Comparison of ENCODE assay signal across 23 mouse cellular contexts in the genomic region with DNA sequence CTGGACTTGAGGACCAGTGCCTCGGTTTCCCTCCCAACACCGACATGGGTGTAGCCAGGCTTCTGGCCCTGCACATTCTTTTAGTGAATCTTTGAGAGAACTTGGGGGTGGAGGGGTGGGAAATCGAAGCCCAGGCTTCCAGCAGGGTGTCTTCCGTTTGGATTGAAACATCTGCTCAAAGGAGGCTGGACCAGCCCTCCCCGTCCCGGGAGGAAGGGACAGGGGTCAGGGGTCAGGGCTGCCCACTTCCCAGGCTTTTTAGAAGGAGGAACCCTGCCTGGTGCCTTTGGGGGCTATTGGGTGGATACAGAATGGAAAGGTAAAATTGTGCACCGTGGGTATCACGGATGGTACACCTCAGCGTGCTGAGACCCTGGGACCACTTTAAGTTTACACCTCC. TPM values are rescaled to one million over a fixed set of nuclear protein-coding genes. Genes with fewer than 3 reads are reported as not detected.
"Had no signal": no experiment of that assay in that cellular context is flagged by ENCODE, and none has a peak within 500 bp of the region (broad histone marks: within the 10 kb centered on the region; RNA-seq: fewer than 3 reads in every experiment).

No protein-coding gene starts in this region.

- H3K27me3 ChIP-seq: hindbrain, embryonic 15.5 days; limb, embryonic 15.5 days had no signal

- H3K9me3 ChIP-seq: heart, embryonic 13.5 days; heart, embryonic 15.5 days; hindbrain, embryonic 13.5 days; hindbrain, embryonic 15.5 days; limb, embryonic 13.5 days; limb, embryonic 15.5 days; liver, embryonic 12.5 days had no signal

- ATAC-seq: forebrain, embryonic 16.5 days; hindbrain, postnatal 0 days; liver, embryonic 12.5 days had no signal

- H3K4me3 ChIP-seq: heart, adult 2 months; heart, embryonic 13.5 days; heart, embryonic 15.5 days; hindbrain, embryonic 13.5 days; hindbrain, embryonic 15.5 days; limb, embryonic 13.5 days; limb, embryonic 15.5 days; liver, embryonic 12.5 days had no signal

- H3K4me2 ChIP-seq: heart, embryonic 11.5 days; heart, embryonic 13.5 days; heart, embryonic 15.5 days; hindbrain, embryonic 13.5 days; hindbrain, embryonic 15.5 days; limb, embryonic 13.5 days; limb, embryonic 15.5 days; liver, embryonic 12.5 days had no signal

- H3K9ac ChIP-seq: heart, embryonic 13.5 days; heart, embryonic 15.5 days; hindbrain, embryonic 13.5 days; hindbrain, embryonic 15.5 days; limb, embryonic 13.5 days; limb, embryonic 15.5 days; liver, embryonic 12.5 days; liver, embryonic 14.5 days had no signal

- H3K27ac ChIP-seq: heart, adult 2 months; heart, embryonic 13.5 days; heart, embryonic 15.5 days; hindbrain, embryonic 13.5 days; hindbrain, embryonic 15.5 days; hindbrain, postnatal 0 days; limb, embryonic 13.5 days; limb, embryonic 15.5 days; liver, embryonic 12.5 days; liver, embryonic 14.5 days had no signal

- H3K4me1 ChIP-seq: hindbrain, embryonic 13.5 days; hindbrain, embryonic 15.5 days; limb, embryonic 15.5 days had no signal

- H3K36me3 ChIP-seq: heart, embryonic 13.5 days; heart, embryonic 15.5 days; hindbrain, embryonic 13.5 days; hindbrain, embryonic 15.5 days; limb, embryonic 13.5 days; limb, embryonic 15.5 days; liver, embryonic 12.5 days had no signal

- DNase-seq: gastrocnemius, postnatal 14 days; gastrocnemius, postnatal 36 days; heart, adult 11 months; heart, adult 2 months; heart, postnatal 14 days; heart, postnatal 36 days; layer of hippocampus, adult 9-11 months; layer of hippocampus, postnatal 36 days; left cerebral cortex, postnatal 4 days had no signal

RNA-seq across cellular contexts. Expression of a gene that starts 10.5 kb away (rescaled TPM):
- total RNA-seq: gastrocnemius, adult 8-10 months; heart, postnatal 14 days; heart, postnatal 36 days had no signal
- polyA plus RNA-seq: heart, adult 2 months had no signal

RNA-seq across cellular contexts. Expression of a gene that starts 11.8 kb away (rescaled TPM):
- total RNA-seq: hematopoietic stem cell, adult 5-6 weeks had no signal
- polyA plus RNA-seq: liver, adult 2 months had no signal
